Mouse (Mus musculus) 416B (cell line): Measurements from ENCODE around the gene Rabl2.

Experiments
- DNase-seq: peaks from one replicate; pipeline ENCODE4 v3.0.0; 2011; ENCODE audit warnings: low read depth

The Rabl2 gene

GRCm38 (mm10) chr15:89551733-89552132 is 40.0 kb downstream of the Rabl2 start:
- no peak for DNase-seq

DNA sequence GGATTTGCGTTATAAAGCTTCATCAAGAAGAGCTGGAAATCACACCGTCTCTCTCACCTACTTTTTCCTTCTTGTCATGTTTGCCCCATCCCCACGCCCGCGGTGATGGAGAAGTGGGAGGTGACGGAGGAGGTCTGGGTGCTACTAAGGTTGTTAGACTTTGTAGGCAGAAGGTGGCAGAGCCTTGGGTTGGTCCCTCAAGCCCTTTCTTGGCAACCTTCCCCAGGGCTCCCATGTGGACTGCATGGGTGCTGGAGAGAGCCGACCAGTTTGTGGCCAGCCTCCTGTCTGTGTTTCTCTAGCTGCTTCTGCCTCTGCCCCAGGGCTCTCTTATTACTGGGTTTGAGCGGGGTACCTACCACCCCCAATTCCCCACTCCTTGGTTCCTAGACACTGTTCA is 41.2 kb downstream of the Rabl2 start:
- no peak for DNase-seq

- no peak for DNase-seq
Measured at GRCm38 (mm10) chr15:89548837-89549236, 42.9 kb downstream of the Rabl2 start.

DNA sequence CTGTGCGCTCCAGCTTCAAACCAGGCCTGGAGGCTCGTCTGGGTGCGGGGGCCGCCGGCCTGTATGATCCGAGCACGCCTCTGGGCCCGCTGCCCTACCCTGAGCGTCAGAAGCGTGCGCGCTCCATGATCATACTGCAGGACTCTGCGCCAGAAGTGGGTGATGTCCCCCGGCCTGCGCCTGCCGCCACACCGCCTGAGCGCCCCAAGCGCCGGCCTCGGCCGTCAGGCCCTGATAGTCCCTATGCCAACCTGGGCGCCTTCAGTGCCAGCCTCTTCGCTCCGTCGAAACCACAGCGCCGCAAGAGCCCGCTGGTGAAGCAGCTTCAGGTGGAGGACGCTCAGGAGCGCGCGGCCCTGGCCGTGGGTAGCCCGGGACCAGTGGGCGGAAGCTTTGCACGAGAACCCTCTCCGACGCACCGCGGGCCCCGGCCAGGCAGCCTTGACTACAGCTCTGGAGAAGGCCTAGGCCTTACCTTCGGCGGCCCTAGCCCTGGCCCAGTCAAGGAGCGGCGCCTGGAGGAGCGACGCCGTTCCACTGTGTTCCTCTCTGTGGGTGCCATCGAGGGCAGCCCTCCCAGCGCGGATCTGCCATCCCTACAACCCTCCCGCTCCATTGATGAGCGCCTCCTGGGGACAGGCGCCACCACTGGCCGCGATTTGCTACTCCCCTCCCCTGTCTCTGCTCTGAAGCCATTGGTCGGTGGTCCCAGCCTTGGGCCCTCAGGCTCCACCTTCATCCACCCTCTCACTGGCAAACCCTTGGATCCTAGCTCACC is 43.7 kb downstream of the Rabl2 start:
- DNase-seq: no peak

DNA sequence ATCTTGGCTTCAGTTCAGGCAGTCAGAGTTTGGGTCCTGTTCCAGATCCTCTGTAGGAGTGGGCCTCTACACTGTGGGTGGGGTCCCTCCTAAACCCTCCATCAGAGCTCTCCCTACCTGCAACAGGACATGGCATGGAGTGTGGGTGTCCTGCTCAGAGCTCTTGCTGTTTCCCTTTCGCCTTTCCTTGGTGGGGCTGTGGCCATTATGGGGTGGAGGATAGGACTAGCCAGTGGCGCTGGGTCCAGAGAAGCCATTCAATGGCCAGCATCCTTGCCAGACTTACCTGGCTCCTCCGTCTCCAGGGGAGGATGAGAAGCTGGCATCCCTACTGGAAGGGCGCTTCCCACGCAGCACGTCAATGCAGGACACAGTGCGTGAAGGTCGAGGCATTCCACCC is 44.4 kb downstream of the Rabl2 start:
- no peak for DNase-seq

- no peak for DNase-seq
Measured at GRCm38 (mm10) chr15:89544171-89544570, 47.6 kb downstream of the Rabl2 start.

DNA sequence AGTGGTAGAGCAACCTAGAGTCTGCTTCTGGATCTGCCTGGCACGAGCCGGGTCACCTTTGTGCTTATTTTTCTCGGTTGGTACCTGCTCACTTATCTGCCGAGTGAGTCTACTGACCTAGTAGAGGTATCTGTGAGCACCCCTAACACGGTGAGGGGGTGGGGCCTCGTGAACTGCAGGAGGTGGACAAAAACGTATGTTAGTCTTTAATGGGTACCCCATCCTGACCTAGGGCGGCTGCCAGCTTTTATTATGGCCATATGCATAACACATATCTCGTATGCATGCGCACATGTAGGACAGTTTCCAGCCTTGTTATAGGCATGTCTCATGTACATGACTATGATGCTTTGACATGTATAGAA is 57.9 kb downstream of the Rabl2 start:
- DNase-seq: no peak

DNA sequence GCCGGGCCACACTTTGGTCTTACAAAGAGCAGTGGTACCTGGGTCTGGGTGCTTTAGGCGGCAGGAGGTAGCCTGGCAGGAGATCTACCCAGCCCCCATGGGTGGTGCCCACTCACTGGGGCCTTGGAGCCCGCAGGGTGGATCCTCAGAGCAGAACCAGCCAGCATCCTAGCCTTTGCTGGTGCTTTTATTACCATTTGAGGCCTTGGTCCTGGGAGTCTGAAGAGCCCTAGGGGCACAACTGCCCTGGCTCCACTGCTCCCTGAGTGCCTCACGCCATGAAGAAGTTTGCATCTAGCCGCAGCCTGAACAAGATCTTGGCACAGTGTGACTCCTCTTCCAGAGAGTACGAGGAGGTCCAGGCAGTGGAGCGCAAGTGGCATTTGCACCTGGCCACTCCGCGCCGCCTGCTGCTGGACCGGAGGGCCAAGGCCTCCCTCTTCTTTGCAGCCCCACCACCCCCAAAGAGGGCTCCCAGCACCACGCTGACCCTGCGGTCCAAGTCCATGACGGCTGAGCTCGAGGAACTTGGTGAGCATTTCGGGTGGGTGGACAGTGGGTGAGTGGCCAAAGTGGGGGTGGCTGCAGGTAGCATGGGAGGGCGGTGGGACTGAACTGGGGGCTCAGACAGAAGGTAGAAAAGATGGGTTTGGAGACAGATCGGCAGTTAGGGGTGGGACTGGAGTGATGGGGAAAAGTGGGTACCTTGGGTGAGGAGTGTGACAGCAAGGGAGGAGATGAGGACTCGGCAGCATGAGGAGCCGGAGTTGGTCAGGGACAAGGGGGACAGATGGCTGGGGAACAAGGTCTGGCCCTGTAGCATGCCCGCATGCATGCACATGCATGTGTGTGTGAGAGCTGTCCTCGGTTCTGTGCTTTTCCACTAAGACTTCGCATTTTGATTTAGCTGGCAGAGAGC is 58.5 kb downstream of the Rabl2 start:
- DNase-seq: no peak
